In the genomic region with DNA sequence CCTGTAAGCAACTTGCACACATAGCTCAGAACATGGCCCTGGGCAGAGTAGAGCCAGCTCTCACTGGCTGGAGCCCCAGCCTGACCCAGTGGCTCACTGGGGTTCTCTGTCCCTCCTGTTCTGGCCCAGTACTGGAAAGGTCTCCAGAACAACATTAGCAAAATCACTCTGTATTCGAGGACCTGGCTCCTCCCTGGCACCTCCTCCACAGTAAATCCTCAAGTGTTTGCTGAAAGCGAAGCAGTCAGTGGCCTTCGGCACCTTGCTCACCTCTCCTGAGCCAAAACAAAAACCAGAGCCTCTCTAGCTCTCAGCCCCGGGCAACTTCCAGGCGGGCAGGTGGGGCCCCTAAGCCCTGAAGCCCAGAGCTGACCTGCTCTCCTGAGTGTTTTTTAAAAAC, we compare ENCODE assay signal across 10 mouse cellular contexts. TPM values are rescaled to one million over a fixed set of nuclear protein-coding genes. Genes with fewer than 3 reads are reported as not detected.
A peak's percentile ranks its signal among the peaks of the same experiment; 100 is the strongest.
DNase-seq lines count a peak whose midpoint lies in the region; ATAC-seq and TF ChIP-seq lines count a peak whose summit lies in the region.
"Had no signal": no experiment of that assay in that cellular context is flagged by ENCODE, and none has a peak within 500 bp of the region (broad histone marks: within the 10 kb centered on the region; RNA-seq: fewer than 3 reads in every experiment).

No protein-coding gene starts in this region.

- H3K4me3 ChIP-seq in heart, embryonic 15.5 days = no peak overlapping the region
- H3K4me3 ChIP-seq in embryonic facial prominence, embryonic 12.5 days = no peak overlapping the region
- no peak overlapping the region for H3K4me3 ChIP-seq in intestine, embryonic 16.5 days (ENCODE audit: low read length)
- no peak overlapping the region for H3K4me3 ChIP-seq in lung, embryonic 14.5 days (ENCODE audit: low read depth, low read length)
- H3K4me3 ChIP-seq: left cerebral cortex, adult 2 months had no signal

- 23% methylated on average over 5 of the region's 5 CpGs for WGBS in heart, embryonic 15.5 days
- 17% methylated on average over 5 of the region's 5 CpGs for WGBS in embryonic facial prominence, embryonic 12.5 days
- WGBS in intestine, embryonic 16.5 days = 24% methylated on average over 5 of the region's 5 CpGs
- WGBS in lung, embryonic 14.5 days = 30% methylated on average over 5 of the region's 5 CpGs

- 0 out of 2 replicates have a peak, but pooled peaks have one; percentile 25 for ATAC-seq in heart, embryonic 15.5 days (replicated peaks; ENCODE audit: insufficient number of reproducible peaks, insufficient read depth, low FRiP score, low read depth)
- ATAC-seq in embryonic facial prominence, embryonic 12.5 days (ENCODE audit: insufficient number of reproducible peaks, insufficient read depth, low FRiP score, low TSS enrichment) = no peak
- ATAC-seq in intestine, embryonic 16.5 days = no peak
- ATAC-seq in lung, embryonic 14.5 days (ENCODE audit: insufficient read depth) = 0 out of 2 replicates have a peak, but pooled peaks have one; percentile 24
- no peak for ATAC-seq in granulocyte monocyte progenitor cell, adult 5-6 weeks (replicated peaks; ENCODE audit: poor library complexity, severe bottlenecking)
- ATAC-seq: hindbrain, postnatal 0 days had no signal

- H3K4me1 ChIP-seq in heart, embryonic 15.5 days (replicated peaks) = peaks cover 48% of the 10 kb centered on the region
- H3K4me1 ChIP-seq in embryonic facial prominence, embryonic 12.5 days = peaks cover 38% of the 10 kb centered on the region
- peaks cover 17% of the 10 kb centered on the region for H3K4me1 ChIP-seq in intestine, embryonic 16.5 days (ENCODE audit: control insufficient read depth, insufficient read depth, low read length)
- H3K4me1 ChIP-seq in lung, embryonic 14.5 days (ENCODE audit: insufficient read depth) = peaks cover 34% of the 10 kb centered on the region

- H3K4me2 ChIP-seq in heart, embryonic 15.5 days = peak overlapping the region; percentile 29; the same call in 1 of the 2 replicates
- no peak overlapping the region for H3K4me2 ChIP-seq in embryonic facial prominence, embryonic 12.5 days (replicated peaks)
- no peak overlapping the region for H3K4me2 ChIP-seq in intestine, embryonic 16.5 days (ENCODE audit: low read depth, low read length)
- H3K4me2 ChIP-seq in lung, embryonic 14.5 days = peak overlapping the region; percentile 35; the same call in 1 of the 2 replicates

- intact Hi-C loops in heart, postnatal 36 days (cut with DNase I) = no loop called here

- no peak for TF ChIP-seq CTCF in lung, embryonic 14.5 days (IDR thresholded peaks at IDR 0.05; ENCODE audit: low read depth)

- H3K9ac ChIP-seq in heart, embryonic 15.5 days = peak overlapping the region; percentile 39; the same call in 1 of the 2 replicates
- no peak overlapping the region for H3K9ac ChIP-seq in embryonic facial prominence, embryonic 12.5 days
- 0 out of 2 replicates have a peak overlapping the region, but pooled peaks have one; percentile 12 for H3K9ac ChIP-seq in intestine, embryonic 16.5 days (ENCODE audit: low read depth, low read length)
- no peak overlapping the region; the same call in 1 of the 2 replicates for H3K9ac ChIP-seq in lung, embryonic 14.5 days

- DNase-seq in heart, postnatal 36 days = no peak
- DNase-seq in lung, embryonic 14.5 days = no peak
- DNase-seq in urinary bladder, postnatal 14 days (ENCODE audit: low spot score) = no peak
- DNase-seq: cerebellum, adult 11 months had no signal

- H3K27ac ChIP-seq in heart, embryonic 15.5 days = peak overlapping the region; percentile 47
- peak overlapping the region; percentile 38; the same call in 1 of the 2 replicates for H3K27ac ChIP-seq in embryonic facial prominence, embryonic 12.5 days
- H3K27ac ChIP-seq in intestine, embryonic 16.5 days (ENCODE audit: low read length) = no peak overlapping the region
- peak overlapping the region; percentile 75 for H3K27ac ChIP-seq in lung, embryonic 14.5 days (ENCODE audit: low read depth)
- H3K27ac ChIP-seq: hindbrain, postnatal 0 days; left cerebral cortex, adult 2 months had no signal

- H3K27me3 ChIP-seq in heart, embryonic 15.5 days = no peaks in the 10 kb centered on the region
- H3K27me3 ChIP-seq in embryonic facial prominence, embryonic 12.5 days = no peaks in the 10 kb centered on the region
- no peaks in the 10 kb centered on the region for H3K27me3 ChIP-seq in intestine, embryonic 16.5 days (replicated peaks; ENCODE audit: control insufficient read depth, insufficient read depth, low read length)
- no peaks in the 10 kb centered on the region for H3K27me3 ChIP-seq in lung, embryonic 14.5 days (ENCODE audit: insufficient read depth, low read length)

- H3K9me3 ChIP-seq in heart, embryonic 15.5 days (replicated peaks) = no peaks in the 10 kb centered on the region
- H3K9me3 ChIP-seq in embryonic facial prominence, embryonic 12.5 days = no peaks in the 10 kb centered on the region
- peaks cover 4% of the 10 kb centered on the region; the same call in 1 of the 2 replicates for H3K9me3 ChIP-seq in intestine, embryonic 16.5 days (ENCODE audit: control insufficient read depth, low read length)
- no peaks in the 10 kb centered on the region for H3K9me3 ChIP-seq in lung, embryonic 14.5 days (ENCODE audit: low read depth, low read length)

- no peaks in the 10 kb centered on the region for H3K36me3 ChIP-seq in heart, embryonic 15.5 days
- no peaks in the 10 kb centered on the region for H3K36me3 ChIP-seq in embryonic facial prominence, embryonic 12.5 days
- H3K36me3 ChIP-seq in intestine, embryonic 16.5 days (ENCODE audit: control insufficient read depth, insufficient read depth, low read length) = no peaks in the 10 kb centered on the region
- H3K36me3 ChIP-seq in lung, embryonic 14.5 days (ENCODE audit: insufficient read depth) = no peaks in the 10 kb centered on the region

RNA-seq across cellular contexts. Expression of a gene that starts 11.5 kb away (rescaled TPM):
- 31.3 and 32.7 TPM in 2 replicates for polyA plus RNA-seq in heart, embryonic 15.5 days (2015; fragmentation: Nextera tagmentation; extraction: Ambion mirVana)
- total RNA-seq in heart, postnatal 36 days (2021) = 10 to 100 TPM; 31.9 to 38.4 TPM
- polyA plus RNA-seq in embryonic facial prominence, embryonic 12.5 days (2016; fragmentation: Nextera tagmentation; extraction: Ambion mirVana) = 8.7 and 9.6 TPM in 2 replicates
- polyA plus RNA-seq in intestine, embryonic 16.5 days (2015; fragmentation: Nextera tagmentation; extraction: Ambion mirVana) = 6.0 and 7.0 TPM in 2 replicates
- polyA plus RNA-seq in lung, embryonic 14.5 days (2014; fragmentation: Nextera tagmentation; extraction: Ambion mirVana) = 16.2 and 19.3 TPM in 2 replicates
- 0.09 TPM in 1 of 2 replicates, not detected in the other for total RNA-seq in granulocyte monocyte progenitor cell, adult 5-6 weeks (2014; fragmentation: Nextera tagmentation)
- total RNA-seq in granulocyte monocyte progenitor cell, adult 5-6 weeks (2017) = 2.4 TPM in 1 of 2 replicates, not detected in the other

Comparison
In these comparisons a context has a peak if more than half of its experiments do, and no peak if none do; other contexts are left out.
1. ATAC-seq: peak in heart, embryonic 15.5 days (single experiment) and lung, embryonic 14.5 days (single experiment); none in embryonic facial prominence, embryonic 12.5 days (single experiment), intestine, embryonic 16.5 days (single experiment) and granulocyte monocyte progenitor cell, adult 5-6 weeks (single experiment).
2. H3K4me2 ChIP-seq: peak in heart, embryonic 15.5 days (single experiment) and lung, embryonic 14.5 days (single experiment); none in embryonic facial prominence, embryonic 12.5 days (single experiment) and intestine, embryonic 16.5 days (single experiment).
3. H3K9ac ChIP-seq: peak in heart, embryonic 15.5 days (single experiment) and intestine, embryonic 16.5 days (single experiment); none in embryonic facial prominence, embryonic 12.5 days (single experiment) and lung, embryonic 14.5 days (single experiment).